Mouse (Mus musculus): Measurements from ENCODE around the gene A530016L24Rik. TPM values are rescaled to one million over a fixed set of nuclear protein-coding genes. Genes with fewer than 3 reads are reported as not detected.

A530016L24Rik gene
- total RNA-seq, 2 experiments from 2014 or later, result not detected

GRCm38 (mm10) chr12:112506267-112506666 is 17.0 kb downstream of the A530016L24Rik start:
- Histone ChIP-seq H3K27ac (no peak overlapping the region), H3K4me3 (no peak overlapping the region)
- TF ChIP-seq CTCF (IDR thresholded peaks at IDR 0.05), result no peak
- DNase-seq (ENCODE audit: extremely low spot score in 1 of 2, low spot score in 2 of 2), result no peak
- intact Hi-C loops (cut with DNase I), result no loop called here

GRCm38 (mm10) chr12:112507264-112507663 is 18.0 kb downstream of the A530016L24Rik start:
- peak in 1 of 2 experiments; percentile 39 for DNase-seq (ENCODE audit: extremely low spot score in 1 of 2, low spot score in 2 of 2)
- intact Hi-C loops (cut with DNase I), result no loop called here
- no peak for TF ChIP-seq CTCF (IDR thresholded peaks at IDR 0.05)
- no peak overlapping the region for H3K4me3 ChIP-seq
- no peak overlapping the region for H3K27ac ChIP-seq

GRCm38 (mm10) chr12:112507984-112508383 is 18.7 kb downstream of the A530016L24Rik start:
- intact Hi-C loops (cut with DNase I), result no loop called here
- no peak for TF ChIP-seq CTCF (IDR thresholded peaks at IDR 0.05)
- no peak overlapping the region for H3K27ac ChIP-seq
- H3K4me3 ChIP-seq, result no peak overlapping the region
- DNase-seq (ENCODE audit: extremely low spot score in 1 of 2, low spot score in 2 of 2), result no peak

- no peak for TF ChIP-seq CTCF (IDR thresholded peaks at IDR 0.05)
- no peak for DNase-seq (ENCODE audit: extremely low spot score in 1 of 2, low spot score in 2 of 2)
- Histone ChIP-seq H3K4me3 (peak overlapping the region; percentile 75), H3K27ac (peak overlapping the region; percentile 92)
- intact Hi-C loops (cut with DNase I), result no loop called here
Measured at GRCm38 (mm10) chr12:112510365-112510732, 21.1 kb downstream of the A530016L24Rik start.

- intact Hi-C loops (cut with DNase I), result no loop called here
- Histone ChIP-seq H3K27ac (peak overlapping the region; percentile 92), H3K4me3 (peak overlapping the region; percentile 75)
- DNase-seq (ENCODE audit: extremely low spot score in 1 of 2, low spot score in 2 of 2), result peak; percentile 78 to 87
- TF ChIP-seq CTCF (IDR thresholded peaks at IDR 0.05), result no peak
Measured at GRCm38 (mm10) chr12:112510733-112511372, 21.6 kb downstream of the A530016L24Rik start.

GRCm38 (mm10) chr12:112514897-112515296 is 25.6 kb downstream of the A530016L24Rik start:
- intact Hi-C loops (cut with DNase I), result no loop called here
- TF ChIP-seq CTCF (IDR thresholded peaks at IDR 0.05), result peak; percentile 37
- DNase-seq (ENCODE audit: extremely low spot score in 1 of 2, low spot score in 2 of 2), result no peak
- H3K4me3 ChIP-seq, result no peak overlapping the region
- no peak overlapping the region for H3K27ac ChIP-seq

- H3K27ac ChIP-seq, result no peak within 1 kb of the TSS
- intact Hi-C loops (cut with DNase I), result loop anchor here (2.0 kb wide), 1 partner anchor 26 kb away; no protein-coding TSS in a partner anchor
Measured at GRCm38 (mm10) chr12:112516697-112517337, 27.6 kb downstream of the A530016L24Rik start, which contains the start of gene Tmem179. TSS of gene Tmem179 (minus strand) at chr12:112516747.

GRCm38 (mm10) chr12:112518105-112518504 is 28.9 kb downstream of the A530016L24Rik start:
- intact Hi-C loops (cut with DNase I), result no loop called here
- Histone ChIP-seq H3K27ac (no peak overlapping the region), H3K4me3 (no peak overlapping the region)
- DNase-seq (ENCODE audit: extremely low spot score in 1 of 2, low spot score in 2 of 2), result no peak
- no peak for TF ChIP-seq CTCF (IDR thresholded peaks at IDR 0.05)

More at GRCm38 (mm10) chr12:112516697-112517337, 27.6 kb downstream of the A530016L24Rik start, which contains the start of gene Tmem179:
- no peak for TF ChIP-seq CTCF (IDR thresholded peaks at IDR 0.05)
- H3K4me3 ChIP-seq, result no peak within 1 kb of the TSS; the same call in 1 of the 2 replicates
- no peak for DNase-seq (ENCODE audit: extremely low spot score in 1 of 2, low spot score in 2 of 2)

GRCm38 (mm10) chr12:112533758-112534157 is 44.5 kb downstream of the A530016L24Rik start:
- H3K27ac ChIP-seq, result no peak overlapping the region
- no peak for TF ChIP-seq CTCF (IDR thresholded peaks at IDR 0.05)
- intact Hi-C loops (cut with DNase I), result no loop called here

GRCm38 (mm10) chr12:112537233-112537632 is 48.0 kb downstream of the A530016L24Rik start:
- DNase-seq (ENCODE audit: extremely low spot score in 1 of 2, low spot score in 2 of 2), result no peak
- H3K27ac ChIP-seq, result no peak overlapping the region
- no peak overlapping the region for H3K4me3 ChIP-seq
- no peak for TF ChIP-seq CTCF (IDR thresholded peaks at IDR 0.05)
- intact Hi-C loops (cut with DNase I), result no loop called here

More at GRCm38 (mm10) chr12:112533758-112534157, 44.5 kb downstream of the A530016L24Rik start:
- DNase-seq (ENCODE audit: extremely low spot score in 1 of 2, low spot score in 2 of 2), result no peak
- H3K4me3 ChIP-seq, result no peak overlapping the region

GRCm38 (mm10) chr12:112538356-112538755 is 49.1 kb downstream of the A530016L24Rik start:
- Histone ChIP-seq H3K27ac (no peak overlapping the region), H3K4me3 (no peak overlapping the region)
- TF ChIP-seq CTCF (IDR thresholded peaks at IDR 0.05), result no peak
- intact Hi-C loops (cut with DNase I), result no loop called here
- DNase-seq (ENCODE audit: extremely low spot score in 1 of 2, low spot score in 2 of 2), result no peak

- H3K4me3 ChIP-seq, result no peak overlapping the region
- no peak for TF ChIP-seq CTCF (IDR thresholded peaks at IDR 0.05)
- intact Hi-C loops (cut with DNase I), result no loop called here
- no peak overlapping the region for H3K27ac ChIP-seq
- DNase-seq (ENCODE audit: extremely low spot score in 1 of 2, low spot score in 2 of 2), result no peak
Measured at GRCm38 (mm10) chr12:112539466-112539965, 50.3 kb downstream of the A530016L24Rik start.
